Mouse (Mus musculus): Measurements from ENCODE around the gene Hoxd1. TPM values are rescaled to one million over a fixed set of nuclear protein-coding genes. Genes with fewer than 3 reads are reported as not detected.

The Hoxd1 gene
- total RNA-seq, 2 experiments from 2014 or later, result not detected

- no peak for DNase-seq (ENCODE audit: low spot score in 2 of 2)
- intact Hi-C loops (cut with DNase I), result loop anchor here (10.0 kb wide), 1 partner anchor 681 kb away; no protein-coding TSS in a partner anchor
Measured at GRCm38 (mm10) chr2:74745540-74746297, 17.1 kb upstream of the Hoxd1 start.

DNA sequence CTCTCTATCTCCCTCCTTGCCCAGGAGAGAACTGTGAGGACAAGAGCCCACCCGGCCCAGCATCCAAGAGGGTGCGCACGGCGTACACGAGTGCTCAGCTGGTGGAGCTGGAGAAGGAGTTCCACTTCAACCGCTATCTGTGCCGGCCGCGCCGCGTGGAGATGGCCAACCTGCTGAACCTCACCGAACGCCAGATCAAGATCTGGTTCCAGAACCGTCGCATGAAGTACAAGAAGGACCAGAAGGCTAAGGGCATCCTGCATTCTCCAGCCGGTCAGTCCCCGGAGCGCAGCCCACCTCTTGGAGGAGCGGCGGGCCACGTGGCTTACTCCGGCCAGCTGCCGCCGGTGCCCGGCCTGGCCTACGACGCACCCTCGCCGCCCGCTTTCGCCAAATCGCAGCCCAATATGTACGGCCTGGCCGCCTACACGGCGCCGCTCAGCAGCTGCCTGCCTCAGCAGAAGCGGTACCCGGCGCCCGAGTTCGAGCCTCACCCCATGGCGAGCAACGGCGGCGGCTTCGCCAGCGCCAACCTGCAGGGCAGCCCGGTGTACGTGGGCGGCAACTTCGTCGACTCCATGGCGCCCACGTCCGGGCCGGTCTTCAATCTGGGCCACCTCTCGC lies 16.4 kb upstream of the Hoxd1 start:
- intact Hi-C loops (cut with DNase I), result loop anchor here (10.0 kb wide), 1 partner anchor 682 kb away; no protein-coding TSS in a partner anchor

GRCm38 (mm10) chr2:74747006-74747405 lies 15.8 kb upstream of the Hoxd1 start:
- DNase-seq (ENCODE audit: low spot score in 2 of 2), result no peak
- intact Hi-C loops (cut with DNase I), result loop anchor here (10.0 kb wide), 1 partner anchor 682 kb away; no protein-coding TSS in a partner anchor

More for the DNA sequence above, 16.4 kb upstream of the Hoxd1 start:
- no peak for DNase-seq (ENCODE audit: low spot score in 2 of 2)

GRCm38 (mm10) chr2:74747661-74748141 lies 15.1 kb upstream of the Hoxd1 start:
- intact Hi-C loops (cut with DNase I), result loop anchor here (10.0 kb wide), 1 partner anchor 683 kb away; no protein-coding TSS in a partner anchor
- no peak for DNase-seq (ENCODE audit: low spot score in 2 of 2)

DNA sequence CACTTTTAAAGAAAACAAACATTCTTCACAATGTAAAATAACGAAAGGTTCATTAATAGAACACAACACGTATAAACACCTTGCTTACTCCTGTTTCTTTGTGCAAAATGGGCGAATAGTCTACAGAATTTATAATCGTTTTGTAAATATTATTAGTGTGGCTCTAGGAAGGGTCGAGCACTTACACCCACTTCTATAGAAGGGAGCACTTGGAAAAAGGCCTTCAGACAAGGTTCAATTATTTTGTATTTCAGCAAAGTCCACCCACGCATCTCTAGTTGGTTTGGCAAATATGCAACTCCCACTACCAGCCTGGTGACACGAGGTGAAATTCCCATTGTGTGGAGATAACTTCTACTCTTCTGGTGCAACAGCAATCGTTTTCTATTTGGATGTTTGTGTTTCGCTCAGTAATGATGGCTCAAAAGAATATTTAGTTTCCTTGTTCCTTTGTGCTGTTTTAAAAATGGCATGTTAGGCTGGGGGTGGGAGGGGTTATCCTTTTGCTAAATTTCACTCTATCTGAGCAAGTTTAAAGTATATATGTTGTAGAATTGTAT lies 14.3 kb upstream of the Hoxd1 start:
- intact Hi-C loops (cut with DNase I), result loop anchor here (10.0 kb wide), 1 partner anchor 684 kb away; no protein-coding TSS in a partner anchor
- no peak for DNase-seq (ENCODE audit: low spot score in 2 of 2)

GRCm38 (mm10) chr2:74749337-74750121 lies 13.3 kb upstream of the Hoxd1 start:
- DNase-seq (ENCODE audit: low spot score in 2 of 2), result no peak

DNA sequence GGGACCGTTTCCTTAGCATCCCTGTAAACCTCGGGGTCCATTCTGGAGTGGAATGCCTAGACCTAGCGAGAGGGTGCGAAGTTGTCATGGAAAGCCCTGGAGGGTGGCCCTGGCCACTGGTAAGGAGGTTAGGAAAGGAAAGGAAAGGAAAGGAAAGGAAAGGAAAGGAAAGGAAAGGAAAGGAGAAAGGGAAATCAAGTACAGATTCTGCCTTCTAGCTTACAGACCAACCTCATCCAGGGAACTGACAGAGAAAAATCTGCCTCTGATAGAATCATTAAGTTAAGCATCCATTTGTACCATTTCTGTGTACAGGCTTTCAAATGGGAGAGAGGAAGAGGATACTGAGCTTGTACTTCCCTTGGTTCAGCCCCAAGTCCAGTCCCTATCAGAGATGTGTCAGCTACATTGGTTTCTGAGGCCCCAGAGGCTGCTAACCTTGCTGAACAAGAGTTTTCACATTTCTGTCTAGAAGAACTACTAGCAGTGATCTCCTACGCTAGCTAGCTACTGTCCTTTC lies 12.0 kb upstream of the Hoxd1 start:
- intact Hi-C loops (cut with DNase I), result no loop called here
- DNase-seq (ENCODE audit: low spot score in 2 of 2), result no peak

More at GRCm38 (mm10) chr2:74749337-74750121, 13.3 kb upstream of the Hoxd1 start:
- intact Hi-C loops (cut with DNase I), result loop anchor here (10.0 kb wide), 1 partner anchor 685 kb away; no protein-coding TSS in a partner anchor

GRCm38 (mm10) chr2:74751861-74752260 lies 10.9 kb upstream of the Hoxd1 start:
- DNase-seq (ENCODE audit: low spot score in 2 of 2), result no peak
- intact Hi-C loops (cut with DNase I), result no loop called here

GRCm38 (mm10) chr2:74752431-74753174 lies 10.2 kb upstream of the Hoxd1 start:
- intact Hi-C loops (cut with DNase I), result no loop called here
- no peak for DNase-seq (ENCODE audit: low spot score in 2 of 2)

DNA sequence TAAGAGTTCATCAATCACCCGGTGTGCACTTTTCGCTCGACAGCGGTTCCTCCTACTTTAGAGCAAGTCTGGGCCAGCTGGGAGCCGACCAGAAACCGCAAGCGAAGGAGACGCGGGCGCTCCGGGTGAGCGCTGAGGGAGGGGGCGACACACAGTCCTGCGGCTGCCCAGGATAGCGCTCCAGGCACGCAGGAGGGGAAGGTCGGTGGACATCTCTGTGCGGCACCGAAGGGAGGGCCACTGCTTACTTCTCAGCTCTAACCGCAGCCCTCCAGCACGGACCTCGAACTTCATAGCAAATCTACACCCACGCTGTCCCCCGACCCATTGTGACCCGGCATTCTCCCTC lies 9.6 kb upstream of the Hoxd1 start:
- intact Hi-C loops (cut with DNase I), result no loop called here
- no peak for DNase-seq (ENCODE audit: low spot score in 2 of 2)

DNA sequence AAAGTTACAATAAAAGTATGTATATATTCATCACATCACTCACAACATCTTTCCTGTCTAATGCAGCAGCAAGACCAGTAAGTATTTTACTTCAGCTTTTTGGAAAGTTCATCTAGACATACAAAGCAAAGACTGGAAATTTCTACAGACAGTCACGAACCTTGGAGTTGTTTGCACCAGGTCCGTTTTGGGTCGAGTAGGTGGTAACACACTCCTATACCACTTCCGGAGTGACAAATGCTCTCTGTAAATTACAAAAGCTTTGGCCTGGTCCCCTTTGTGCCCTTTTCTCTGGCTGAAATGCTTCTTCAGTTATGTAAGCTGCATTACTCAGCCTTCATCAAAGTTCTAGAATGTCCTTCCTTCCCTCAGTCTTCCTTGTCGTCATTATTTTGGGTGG lies 9.1 kb upstream of the Hoxd1 start:
- intact Hi-C loops (cut with DNase I), result no loop called here
- no peak for DNase-seq (ENCODE audit: low spot score in 2 of 2)

GRCm38 (mm10) chr2:74760146-74760545 lies 2.6 kb upstream of the Hoxd1 start:
- no peak for DNase-seq (ENCODE audit: low spot score in 2 of 2)
- intact Hi-C loops (cut with DNase I), result no loop called here

DNA sequence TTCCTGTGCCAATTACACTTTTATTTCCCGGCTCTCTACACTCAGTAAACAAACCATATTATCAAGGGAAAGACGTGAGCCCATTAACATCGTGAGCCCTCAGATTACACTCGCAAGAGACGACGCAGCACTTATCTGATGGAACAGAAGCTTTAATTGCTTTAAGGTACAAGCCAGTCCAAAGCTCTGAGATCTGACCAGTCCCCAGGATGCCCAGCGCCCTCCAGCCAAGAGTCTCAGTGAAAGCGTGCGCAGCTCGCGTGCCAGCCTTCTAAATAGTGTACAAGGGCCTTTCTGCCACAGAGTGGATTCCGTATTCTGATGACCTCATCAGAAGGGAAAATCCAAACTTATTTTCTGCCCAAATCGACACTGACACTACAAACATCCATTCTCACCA lies 839 bp upstream of the Hoxd1 start:
- DNase-seq (ENCODE audit: low spot score in 2 of 2), result no peak
- intact Hi-C loops (cut with DNase I), result no loop called here

DNA sequence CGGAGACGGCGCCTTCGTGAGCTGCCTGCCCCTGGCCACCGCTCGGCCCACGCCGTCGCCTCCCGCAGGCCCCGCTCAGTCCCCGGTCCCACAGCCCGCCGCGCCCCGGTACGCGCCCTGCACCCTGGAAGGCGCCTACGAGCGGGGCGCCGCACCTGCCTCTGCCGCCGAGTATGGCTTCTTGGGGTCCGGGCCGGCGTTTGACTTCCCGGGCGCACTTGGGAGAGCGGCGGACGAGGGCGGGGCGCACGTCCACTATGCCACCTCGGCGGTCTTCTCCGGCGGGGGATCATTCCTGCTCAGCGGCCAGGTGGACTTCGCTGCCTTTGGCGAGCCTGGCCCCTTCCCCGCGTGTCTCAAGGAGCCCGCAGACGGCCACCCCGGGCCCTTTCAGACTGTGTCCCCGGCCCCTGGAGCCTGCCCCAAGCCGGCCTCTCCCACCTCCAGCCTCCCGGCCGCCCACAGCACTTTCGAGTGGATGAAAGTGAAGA lies 510 bp downstream of the Hoxd1 start:
- intact Hi-C loops (cut with DNase I), result no loop called here

DNA sequence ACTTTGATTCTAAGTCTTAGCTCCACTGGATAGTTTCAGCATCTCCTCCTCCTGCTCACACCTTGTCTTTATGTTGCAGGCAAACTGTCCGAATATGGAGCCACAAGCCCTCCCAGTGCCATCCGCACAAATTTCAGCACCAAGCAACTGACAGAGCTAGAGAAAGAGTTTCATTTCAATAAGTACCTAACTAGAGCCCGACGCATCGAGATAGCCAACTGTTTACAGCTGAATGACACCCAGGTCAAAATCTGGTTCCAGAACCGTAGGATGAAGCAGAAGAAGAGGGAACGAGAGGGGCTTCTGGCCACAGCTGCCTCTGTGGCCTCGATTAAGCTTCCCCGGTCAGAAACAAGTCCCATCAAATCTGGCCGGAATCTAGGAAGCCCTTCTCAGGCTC lies 1.2 kb downstream of the Hoxd1 start:
- intact Hi-C loops (cut with DNase I), result no loop called here
- DNase-seq (ENCODE audit: low spot score in 2 of 2), result no peak

More for the DNA sequence above, 510 bp downstream of the Hoxd1 start:
- no peak for DNase-seq (ENCODE audit: low spot score in 2 of 2)

- intact Hi-C loops (cut with DNase I), result no loop called here
- DNase-seq (ENCODE audit: low spot score in 2 of 2), result peak in 1 of 2 experiments; percentile 7
Measured at GRCm38 (mm10) chr2:74774359-74774758, 11.6 kb downstream of the Hoxd1 start.

- peak; percentile 9 to 14 for DNase-seq (ENCODE audit: low spot score in 2 of 2)
- intact Hi-C loops (cut with DNase I), result no loop called here
Measured at GRCm38 (mm10) chr2:74777536-74778275, 14.9 kb downstream of the Hoxd1 start.

DNA sequence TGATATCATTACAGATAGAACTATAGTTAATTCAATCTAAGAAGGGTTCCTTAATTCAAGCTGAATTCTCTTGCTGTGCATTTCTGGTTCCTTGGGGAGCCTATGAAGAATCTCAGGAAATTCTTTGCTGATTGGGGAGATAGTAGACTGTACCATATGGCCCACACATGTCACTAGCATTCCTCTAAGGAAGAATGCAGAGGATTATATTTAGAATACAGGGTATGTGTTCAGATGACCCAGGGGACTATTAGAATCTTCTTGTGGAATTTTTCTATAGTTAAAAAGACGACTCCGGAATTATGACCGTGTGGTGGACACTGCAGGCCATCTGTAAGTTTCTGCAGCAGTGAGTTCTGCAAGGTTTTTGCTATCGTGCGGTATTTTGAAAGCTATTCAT lies 18.6 kb downstream of the Hoxd1 start:
- no peak for DNase-seq (ENCODE audit: low spot score in 2 of 2)
- intact Hi-C loops (cut with DNase I), result no loop called here
